Mouse (Mus musculus) embryonic facial prominence, embryonic 15.5 days (tissue): ENCODE data around the gene Crcp. TPM values are rescaled to one million over a fixed set of nuclear protein-coding genes. Genes with fewer than 3 reads are reported as not detected.

ENCODE experiments used
- ATAC-seq: fragments of 200-750 bp; cut with Nextera tagmentation; 2 replicates; pipeline ENCODE4 v1.8.0; 2017; ENCODE audit warnings: low read depth, moderate TSS enrichment; ENCODE audit not compliant: insufficient number of reproducible peaks, low FRiP score, low TSS enrichment
- H3K27ac ChIP-seq: fragments of 300-500 bp; sonication (generic); replicated peaks from 2 replicates; pipeline ENCODE4 v1.5.1; 2015; ENCODE audit warnings: mild to moderate bottlenecking, inconsistent platforms
- H3K27me3 ChIP-seq: fragments of 300-500 bp; sonication (generic); 2 replicates; pipeline ENCODE4 v1.6.1; 2015; ENCODE audit warnings: inconsistent platforms
- H3K36me3 ChIP-seq: fragments of 300-500 bp; sonication (generic); 2 replicates; pipeline ENCODE4 v1.6.1; 2015; ENCODE audit warnings: mild to moderate bottlenecking, inconsistent platforms
- H3K4me1 ChIP-seq: fragments of 300-500 bp; sonication (generic); 2 replicates; pipeline ENCODE4 v1.6.1; 2015; ENCODE audit warnings: inconsistent platforms
- H3K4me2 ChIP-seq: fragments of 300-500 bp; sonication (generic); replicated peaks from 2 replicates; pipeline ENCODE4 v1.6.1; 2015; ENCODE audit warnings: mild to moderate bottlenecking, inconsistent platforms
- H3K4me3 ChIP-seq: fragments of 300-500 bp; sonication (generic); replicated peaks from 2 replicates; pipeline ENCODE4 v1.5.1; 2015; ENCODE audit warnings: mild to moderate bottlenecking, inconsistent platforms
- H3K9ac ChIP-seq: fragments of 300-500 bp; sonication (generic); 2 replicates; pipeline ENCODE4 v1.6.1; 2015; ENCODE audit warnings: inconsistent platforms
- H3K9me3 ChIP-seq: fragments of 300-500 bp; sonication (generic); replicated peaks from 2 replicates; pipeline ENCODE4 v1.6.1; 2016; ENCODE audit warnings: inconsistent platforms
- WGBS: fragments of 180-500 bp; shearing (Covaris S2); methylation state at CpG from one replicate; pipeline ENCODE4 v1.1.7; 2015; 5-methylcytosine and 5-hydroxymethylcytosine counted together
- polyA plus RNA-seq: library from polyadenylated mRNA; unstranded; fragments of >200 nt; fragmentation: Nextera tagmentation; extraction: Ambion mirVana; gene quantifications from 2 replicates; pipeline ENCODE4 v1.2.1, GENCODE M21; 2015

Crcp gene
- polyA plus RNA-seq, 1 experiment from 2014 or later = 39.4 TPM

GRCm38 (mm10) chr5:130062096-130062495, 33.0 kb downstream of the Crcp start:
- Histone ChIP-seq H3K4me1 (peaks cover 2% of the 10 kb centered on the region; the same call in 1 of the 2 replicates), H3K27ac (no peak overlapping the region), H3K9ac (no peak overlapping the region), H3K36me3 (peaks cover 18% of the 10 kb centered on the region), H3K4me3 (no peak overlapping the region), H3K27me3 (no peaks in the 10 kb centered on the region), H3K4me2 (no peak overlapping the region), H3K9me3 (no peaks in the 10 kb centered on the region)
- no peak for ATAC-seq
- 67% methylated on average over 2 of the region's 2 CpGs for WGBS

DNA sequence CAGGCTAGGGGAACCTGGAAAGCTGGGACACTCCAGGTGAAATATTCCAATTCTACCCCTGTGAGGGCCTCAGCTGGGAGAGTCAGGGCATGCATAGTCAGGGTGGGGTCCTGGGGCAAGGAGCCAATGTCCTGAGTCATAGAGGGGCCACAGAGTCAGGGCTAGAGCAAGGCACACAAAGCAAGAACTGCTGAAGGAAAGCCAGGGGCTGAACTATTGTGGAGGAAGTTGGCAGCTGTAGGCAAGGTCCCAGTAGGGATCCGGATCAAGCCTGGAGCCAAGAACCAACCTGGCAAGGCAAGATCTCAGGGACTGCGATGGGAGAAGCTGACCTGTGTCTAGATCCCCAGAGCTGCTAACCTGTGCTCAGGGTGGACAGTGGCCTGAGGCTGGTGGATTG, 34.7 kb downstream of the Crcp start:
- no peak overlapping the region for H3K27ac ChIP-seq
- no peaks in the 10 kb centered on the region for H3K9me3 ChIP-seq
- 76% methylated on average over 2 of the region's 2 CpGs for WGBS
- peaks cover 2% of the 10 kb centered on the region; the same call in 1 of the 2 replicates for H3K4me1 ChIP-seq
- no peak overlapping the region for H3K9ac ChIP-seq
- H3K4me3 ChIP-seq = no peak overlapping the region
- no peak for ATAC-seq
- peaks cover 18% of the 10 kb centered on the region for H3K36me3 ChIP-seq
- H3K27me3 ChIP-seq = no peaks in the 10 kb centered on the region
- H3K4me2 ChIP-seq = no peak overlapping the region

DNA sequence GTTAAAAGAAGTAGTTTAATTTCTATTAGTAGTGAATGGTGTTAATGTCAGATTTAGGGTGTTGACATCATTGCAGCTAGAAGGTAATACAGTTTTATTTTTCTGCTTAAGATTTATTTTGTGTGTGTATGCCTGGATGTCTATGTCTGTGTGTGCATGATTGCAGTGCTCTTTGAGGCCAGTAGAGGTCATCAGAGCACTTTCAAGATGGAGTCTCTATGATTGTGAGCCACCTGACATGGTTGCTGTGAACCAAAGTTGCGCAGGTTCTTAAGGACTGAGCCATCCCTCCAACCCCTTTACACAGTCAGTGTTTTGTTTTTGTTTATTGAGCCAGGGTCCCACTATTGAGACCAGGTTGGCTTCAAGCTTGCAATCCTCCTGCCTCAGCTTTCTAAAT, 36.5 kb downstream of the Crcp start:
- no peak for ATAC-seq
- H3K4me1 ChIP-seq = peaks cover 2% of the 10 kb centered on the region; the same call in 1 of the 2 replicates
- 87% methylated on average over 1 of the region's 1 CpGs for WGBS
- H3K9me3 ChIP-seq = no peaks in the 10 kb centered on the region
- H3K9ac ChIP-seq = no peak overlapping the region
- no peak overlapping the region for H3K4me3 ChIP-seq
- no peaks in the 10 kb centered on the region for H3K27me3 ChIP-seq
- H3K36me3 ChIP-seq = peaks cover 8% of the 10 kb centered on the region
- H3K4me2 ChIP-seq = no peak overlapping the region
- H3K27ac ChIP-seq = no peak overlapping the region

GRCm38 (mm10) chr5:130067841-130068264, 38.8 kb downstream of the Crcp start:
- Histone ChIP-seq H3K9ac (no peak overlapping the region), H3K4me1 (peaks cover 2% of the 10 kb centered on the region; the same call in 1 of the 2 replicates), H3K27ac (no peak overlapping the region), H3K36me3 (no peaks in the 10 kb centered on the region), H3K4me2 (no peak overlapping the region), H3K27me3 (no peaks in the 10 kb centered on the region), H3K4me3 (no peak overlapping the region), H3K9me3 (no peaks in the 10 kb centered on the region)
- ATAC-seq = no peak
- WGBS = 53% methylated on average over 3 of the region's 3 CpGs

DNA sequence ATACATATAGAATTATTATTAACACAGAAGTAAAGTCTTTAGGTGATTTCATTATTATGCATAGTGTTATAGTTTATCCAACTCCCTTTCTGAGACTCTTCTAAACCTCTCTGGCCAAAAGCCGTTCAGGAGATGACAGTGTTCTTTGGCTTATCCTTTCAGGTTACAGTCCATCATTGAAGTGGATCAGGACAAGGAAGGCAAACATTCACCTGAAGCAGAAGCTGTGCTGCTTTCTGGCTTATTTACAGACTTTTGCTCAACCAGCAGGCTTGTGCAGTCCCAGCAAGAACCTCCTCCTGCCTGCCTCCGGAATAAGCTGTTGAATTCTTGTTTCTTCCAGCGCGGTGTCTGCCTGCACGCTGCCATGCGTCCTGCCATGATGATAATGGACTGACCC, 43.9 kb downstream of the Crcp start, which contains the start of gene Tpst1:
Gene Tpst1 (plus strand): TSS at position 301 of the 400 bp plus-strand sequence.
- no peak within 1 kb of the TSS for H3K27ac ChIP-seq
- H3K4me2 ChIP-seq = no peak within 1 kb of the TSS
- WGBS = 93% methylated on average over 6 of the region's 6 CpGs
- H3K9ac ChIP-seq = no peak within 1 kb of the TSS
- no peak within 1 kb of the TSS for H3K4me3 ChIP-seq
- no peaks in the 10 kb centered on the region for H3K36me3 ChIP-seq
- H3K27me3 ChIP-seq = no peaks in the 10 kb centered on the region
- 0 out of 2 replicates have a peak, but pooled peaks cover 4% of the 10 kb centered on the region for H3K4me1 ChIP-seq
- no peaks in the 10 kb centered on the region for H3K9me3 ChIP-seq
- ATAC-seq = no peak

GRCm38 (mm10) chr5:130074491-130074890, 45.4 kb downstream of the Crcp start:
- no peak overlapping the region for H3K9ac ChIP-seq
- WGBS = 46% methylated on average over 6 of the region's 6 CpGs
- H3K36me3 ChIP-seq = no peaks in the 10 kb centered on the region
- H3K27ac ChIP-seq = no peak overlapping the region
- H3K4me1 ChIP-seq = peaks cover 9% of the 10 kb centered on the region; the same call in 1 of the 2 replicates
- no peaks in the 10 kb centered on the region for H3K27me3 ChIP-seq
- no peak for ATAC-seq
- H3K4me3 ChIP-seq = no peak overlapping the region
- no peaks in the 10 kb centered on the region for H3K9me3 ChIP-seq
- H3K4me2 ChIP-seq = no peak overlapping the region

- 47% methylated on average over 6 of the region's 6 CpGs for WGBS
- peaks cover 16% of the 10 kb centered on the region for H3K4me1 ChIP-seq
- ATAC-seq = no peak
These were observed 47.3 kb downstream of the Crcp start for GRCm38 (mm10) chr5:130076396-130076795.

GRCm38 (mm10) chr5:130078096-130078833, 49.2 kb downstream of the Crcp start:
- no peak overlapping the region for H3K9ac ChIP-seq

More at GRCm38 (mm10) chr5:130076396-130076795, 47.3 kb downstream of the Crcp start:
- Histone ChIP-seq H3K27me3 (no peaks in the 10 kb centered on the region), H3K27ac (no peak overlapping the region), H3K9me3 (no peaks in the 10 kb centered on the region), H3K36me3 (peaks cover 2% of the 10 kb centered on the region; the same call in 1 of the 2 replicates), H3K4me2 (no peak overlapping the region), H3K9ac (no peak overlapping the region), H3K4me3 (no peak overlapping the region)

GRCm38 (mm10) chr5:130078834-130079156, 49.7 kb downstream of the Crcp start:
- no peak for ATAC-seq
- H3K36me3 ChIP-seq = peaks cover 6% of the 10 kb centered on the region; the same call in 1 of the 2 replicates
- WGBS = 40% methylated on average over 6 of the region's 6 CpGs
- H3K27me3 ChIP-seq = no peaks in the 10 kb centered on the region
- peaks cover 16% of the 10 kb centered on the region for H3K4me1 ChIP-seq
- H3K4me3 ChIP-seq = peak overlapping the region; percentile 68
- H3K4me2 ChIP-seq = peak overlapping the region; percentile 75
- H3K9ac ChIP-seq = peak overlapping the region; percentile 72; the same call in 1 of the 2 replicates
- H3K9me3 ChIP-seq = no peaks in the 10 kb centered on the region
- peak overlapping the region; percentile 68; the same call in 1 of the 2 replicates for H3K27ac ChIP-seq

More at GRCm38 (mm10) chr5:130078096-130078833, 49.2 kb downstream of the Crcp start:
- H3K36me3 ChIP-seq = peaks cover 6% of the 10 kb centered on the region; the same call in 1 of the 2 replicates
- ATAC-seq = no peak
- peaks cover 16% of the 10 kb centered on the region for H3K4me1 ChIP-seq
- no peak overlapping the region for H3K4me3 ChIP-seq
- H3K4me2 ChIP-seq = no peak overlapping the region
- H3K27ac ChIP-seq = peak overlapping the region; percentile 68; the same call in 1 of the 2 replicates
- WGBS = 71% methylated on average over 9 of the region's 9 CpGs
- H3K27me3 ChIP-seq = no peaks in the 10 kb centered on the region
- no peaks in the 10 kb centered on the region for H3K9me3 ChIP-seq

DNA sequence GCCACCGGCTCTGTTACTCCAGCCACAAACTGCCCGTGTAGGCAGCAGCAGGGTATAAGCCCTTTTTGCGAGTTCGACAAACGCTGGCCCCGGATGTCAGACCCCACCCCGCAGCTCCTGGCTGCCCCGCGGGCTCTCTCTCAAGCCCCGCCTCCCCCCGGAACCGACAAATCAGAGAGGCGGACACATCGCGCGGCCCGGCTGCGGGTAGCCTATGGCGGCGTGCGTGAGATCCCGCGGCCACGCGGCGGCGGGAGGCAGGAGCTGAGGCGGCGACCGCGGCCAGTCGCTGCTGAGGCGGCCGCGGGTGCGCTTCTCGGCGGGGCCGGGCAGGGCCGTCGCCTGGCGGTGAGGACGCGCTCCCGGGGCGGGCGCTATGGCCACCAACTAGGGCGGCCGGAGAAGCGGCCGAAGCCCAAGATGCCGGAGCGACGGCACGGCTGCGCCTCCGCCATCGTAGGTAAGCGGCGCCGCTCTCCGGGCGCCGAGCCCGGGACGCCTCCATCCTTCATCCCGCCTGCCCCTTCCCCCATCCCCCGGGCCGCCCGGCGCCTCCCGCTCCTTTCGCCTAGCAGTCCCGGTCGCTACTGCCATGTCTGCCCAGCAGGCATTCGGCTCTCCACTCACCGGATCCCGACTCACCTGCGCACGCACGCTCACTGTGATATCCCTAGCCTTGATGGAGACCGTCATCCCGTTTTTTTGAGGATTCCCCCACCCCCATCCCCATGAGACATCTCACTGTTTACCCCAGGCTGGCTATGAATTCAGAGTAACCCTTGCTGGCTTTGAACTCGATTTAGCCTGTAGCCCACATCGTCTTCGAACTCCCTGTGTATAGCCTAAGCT, 50.3 kb downstream of the Crcp start:
- Histone ChIP-seq H3K4me3 (peak overlapping the region; percentile 68), H3K4me1 (peaks cover 21% of the 10 kb centered on the region), H3K27me3 (no peaks in the 10 kb centered on the region), H3K36me3 (peaks cover 6% of the 10 kb centered on the region; the same call in 1 of the 2 replicates), H3K9ac (peak overlapping the region; percentile 72), H3K27ac (peak overlapping the region; percentile 80), H3K4me2 (peak overlapping the region; percentile 75), H3K9me3 (no peaks in the 10 kb centered on the region)
- ATAC-seq = peak; percentile 95
- under 1% methylated on average over 70 of the region's 86 CpGs for WGBS
